Mouse (Mus musculus): ENCODE measurements around the gene Plaur. TPM values are rescaled to one million over a fixed set of nuclear protein-coding genes. Genes with fewer than 3 reads are reported as not detected.

Plaur gene
- total RNA-seq, 2 experiments from 2014 or later: 0.59 to 1.5 TPM

- no peak for DNase-seq (ENCODE audit: low spot score in 2 of 2)
Observed at GRCm38 (mm10) chr7:24445266-24445926, 16.9 kb upstream of the Plaur start.

- DNase-seq (ENCODE audit: low spot score in 2 of 2): peak in 1 of 2 experiments; percentile 60
Observed at GRCm38 (mm10) chr7:24446697-24447340, 15.5 kb upstream of the Plaur start.

GRCm38 (mm10) chr7:24448782-24449517, 13.3 kb upstream of the Plaur start:
- DNase-seq (ENCODE audit: low spot score in 2 of 2): peak in 1 of 2 experiments; percentile 36

- DNase-seq (ENCODE audit: low spot score in 2 of 2): no peak
Observed at GRCm38 (mm10) chr7:24450585-24451017, 11.7 kb upstream of the Plaur start.

GRCm38 (mm10) chr7:24451855-24452311, 10.4 kb upstream of the Plaur start, which contains the start of gene Irgc1:
TSS of gene Irgc1 (minus strand) at chr7:24452297.
- peak in 1 of 2 experiments; percentile 55 for DNase-seq (ENCODE audit: low spot score in 2 of 2)

GRCm38 (mm10) chr7:24454199-24454598, 8.1 kb upstream of the Plaur start:
- no peak for DNase-seq (ENCODE audit: low spot score in 2 of 2)

GRCm38 (mm10) chr7:24455726-24456125, 6.6 kb upstream of the Plaur start:
- DNase-seq (ENCODE audit: low spot score in 2 of 2): no peak

- DNase-seq (ENCODE audit: low spot score in 2 of 2): no peak
Observed at GRCm38 (mm10) chr7:24457726-24458370, 4.4 kb upstream of the Plaur start.

GRCm38 (mm10) chr7:24459440-24459839, 2.8 kb upstream of the Plaur start:
- DNase-seq (ENCODE audit: low spot score in 2 of 2): no peak

- no peak for DNase-seq (ENCODE audit: low spot score in 2 of 2)
Observed at GRCm38 (mm10) chr7:24459843-24460242, 2.4 kb upstream of the Plaur start.

GRCm38 (mm10) chr7:24461376-24462051, 770 bp upstream of the Plaur start:
- no peak for DNase-seq (ENCODE audit: low spot score in 2 of 2)

GRCm38 (mm10) chr7:24466835-24467234, 4.6 kb downstream of the Plaur start:
- DNase-seq (ENCODE audit: low spot score in 2 of 2): no peak

- DNase-seq (ENCODE audit: low spot score in 2 of 2): no peak
Observed at GRCm38 (mm10) chr7:24467886-24468285, 5.6 kb downstream of the Plaur start.

- DNase-seq (ENCODE audit: low spot score in 2 of 2): no peak
Observed at GRCm38 (mm10) chr7:24469126-24469525, 6.8 kb downstream of the Plaur start.

GRCm38 (mm10) chr7:24470356-24470755, 8.1 kb downstream of the Plaur start:
- DNase-seq (ENCODE audit: low spot score in 2 of 2): no peak

- DNase-seq (ENCODE audit: low spot score in 2 of 2): no peak
Observed at GRCm38 (mm10) chr7:24472442-24472841, 10.2 kb downstream of the Plaur start.

- DNase-seq (ENCODE audit: low spot score in 2 of 2): no peak
Observed at GRCm38 (mm10) chr7:24472937-24473336, 10.7 kb downstream of the Plaur start.

- peak; percentile 74 to 81 for DNase-seq (ENCODE audit: low spot score in 2 of 2)
Observed at GRCm38 (mm10) chr7:24473913-24474529, 11.7 kb downstream of the Plaur start.

GRCm38 (mm10) chr7:24474811-24475506, 12.7 kb downstream of the Plaur start:
- no peak for DNase-seq (ENCODE audit: low spot score in 2 of 2)

GRCm38 (mm10) chr7:24476338-24476737, 14.1 kb downstream of the Plaur start:
- DNase-seq (ENCODE audit: low spot score in 2 of 2): no peak
